Mouse (Mus musculus): ENCODE measurements at regions not wholly inside any gene's neighbourhood (a gene's known extent, or its start where the extent isn't known, plus 50 kb on each side); places are given as distances from the start of the nearest gene placed in this dataset.
A peak's percentile ranks its signal among the peaks of the same experiment; 100 is the strongest.

DNA sequence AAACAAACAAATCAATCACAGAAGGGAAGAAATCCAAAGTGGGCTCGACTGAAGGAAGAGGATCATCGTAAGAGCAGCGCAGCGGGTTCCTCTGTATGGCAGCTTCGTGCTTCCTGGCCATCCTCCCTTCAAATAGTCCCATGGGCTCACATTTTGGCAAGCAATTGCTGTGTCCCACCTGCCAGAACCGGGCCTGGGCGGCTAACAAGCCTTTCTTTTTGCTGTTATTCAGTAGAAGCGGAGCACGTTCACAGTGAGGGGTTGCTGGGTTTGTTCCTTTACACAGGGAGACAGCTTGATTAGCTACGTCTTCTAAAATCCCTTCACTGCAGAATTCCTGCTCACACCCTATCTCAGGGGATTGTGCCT lies 258.6 kb upstream of the Prok2 start:
- DNase-seq (ENCODE audit: low spot score), result no peak

GRCm38 (mm10) chr6:99984057-99984855 lies 258.1 kb upstream of the Prok2 start:
- DNase-seq (ENCODE audit: low spot score), result no peak

DNA sequence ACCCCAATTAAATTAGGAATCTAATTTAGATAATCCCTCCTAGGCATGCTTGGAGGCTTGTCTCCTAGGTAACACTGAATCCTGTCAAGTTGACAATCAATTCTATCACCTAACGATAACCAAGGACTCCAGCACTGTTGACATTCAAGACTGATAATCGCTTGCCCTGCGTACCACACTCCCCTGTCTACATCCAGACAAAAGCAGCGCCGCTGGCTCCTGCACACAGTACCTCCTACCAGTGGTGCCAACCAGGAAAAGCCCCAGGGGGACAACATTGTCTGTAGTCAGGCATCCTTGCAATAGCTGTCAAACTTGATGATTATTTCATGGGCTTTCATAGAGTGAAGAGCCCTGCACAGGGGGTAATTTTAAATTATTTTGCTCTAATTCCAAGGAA lies 253.4 kb upstream of the Prok2 start:
- DNase-seq (ENCODE audit: low spot score), result no peak

- no peak for DNase-seq (ENCODE audit: low spot score)
Observed at GRCm38 (mm10) chr6:99978164-99978746, 252.1 kb upstream of the Prok2 start.

DNA sequence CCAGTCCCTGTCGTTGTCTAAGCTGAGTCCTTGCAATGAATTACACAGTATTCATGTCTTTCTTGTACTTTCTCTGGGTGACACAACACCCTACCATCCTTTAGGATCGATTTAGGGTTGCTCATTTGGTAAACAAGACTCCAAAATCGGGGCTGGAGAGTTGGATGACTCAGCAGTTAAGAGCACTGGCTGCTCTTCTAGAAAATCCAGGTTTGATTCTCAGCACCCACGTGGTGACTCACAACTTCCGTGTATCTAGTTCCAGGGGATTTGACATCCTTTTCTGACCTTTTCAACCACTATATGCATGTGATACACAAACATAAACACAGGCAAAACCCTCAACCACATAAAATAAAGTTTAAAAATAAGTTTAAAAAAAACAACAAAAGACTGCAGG lies 250.0 kb upstream of the Prok2 start:
- no peak for DNase-seq (ENCODE audit: low spot score)

- no peak for DNase-seq (ENCODE audit: low spot score)
Observed at GRCm38 (mm10) chr6:99975486-99975885, 249.3 kb upstream of the Prok2 start.

DNA sequence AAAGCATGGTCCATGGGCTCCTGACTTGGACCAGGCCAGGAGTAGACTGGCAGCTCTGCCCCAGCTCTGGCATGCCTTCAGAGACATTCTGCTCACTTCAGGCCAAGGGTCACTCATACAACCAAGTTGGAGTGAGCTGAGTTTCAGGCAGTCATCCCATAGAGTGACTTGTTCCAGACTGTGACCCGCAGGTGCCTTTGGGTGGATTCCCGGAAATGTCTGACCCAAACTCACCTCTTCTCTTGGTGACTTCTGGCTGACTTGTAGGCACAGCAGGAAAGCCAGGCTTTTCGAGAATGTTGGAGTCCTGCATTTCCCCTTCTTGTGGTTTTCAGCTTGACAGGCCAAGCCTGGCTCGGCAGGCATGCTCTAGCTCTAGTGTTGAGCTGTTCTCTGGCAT lies 248.3 kb upstream of the Prok2 start:
- no peak for DNase-seq (ENCODE audit: low spot score)

- DNase-seq (ENCODE audit: low spot score), result peak; percentile 42
Observed at GRCm38 (mm10) chr6:99971376-99971775, 245.2 kb upstream of the Prok2 start.

DNA sequence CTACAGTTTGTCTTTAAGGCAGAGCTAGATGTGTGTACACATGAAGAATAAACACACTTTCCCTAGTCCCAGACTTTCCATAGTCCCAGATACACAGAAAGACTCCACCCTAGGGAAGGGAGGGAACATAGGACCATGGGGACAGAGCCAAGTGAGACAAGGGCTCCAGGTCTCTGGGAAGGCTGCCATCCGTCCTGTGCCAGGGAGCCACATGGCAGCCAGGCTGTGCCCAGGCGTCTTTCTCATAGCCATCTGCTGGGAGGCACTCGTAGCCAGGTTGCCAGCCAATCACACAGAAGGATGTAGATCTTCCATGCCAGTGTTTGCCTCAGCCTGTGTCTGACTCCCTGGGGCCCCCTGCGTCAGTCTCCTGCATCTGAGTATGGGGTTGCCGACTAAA lies 242.7 kb upstream of the Prok2 start:
- peak; percentile 87 for DNase-seq (ENCODE audit: low spot score)

DNA sequence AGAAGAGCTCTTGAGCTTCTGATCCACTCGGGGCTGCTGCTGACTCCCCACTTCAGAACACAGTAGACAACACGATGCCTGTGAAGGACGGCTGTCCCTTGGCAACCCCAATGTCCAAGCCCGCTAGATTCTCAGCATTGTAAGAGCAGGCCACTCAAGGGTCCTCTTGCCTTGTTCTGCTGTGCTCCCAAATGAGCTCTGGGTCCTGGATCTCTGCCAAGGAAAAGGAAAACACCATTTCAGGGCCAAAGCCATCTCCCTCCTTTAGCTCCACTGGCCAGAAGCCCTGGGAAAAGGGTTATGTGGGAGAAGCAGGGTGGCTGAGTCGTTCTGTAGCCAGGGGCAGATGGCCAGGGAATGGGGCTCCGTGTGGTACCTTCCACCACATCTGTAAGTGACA lies 241.3 kb upstream of the Prok2 start:
- DNase-seq (ENCODE audit: low spot score), result no peak

DNA sequence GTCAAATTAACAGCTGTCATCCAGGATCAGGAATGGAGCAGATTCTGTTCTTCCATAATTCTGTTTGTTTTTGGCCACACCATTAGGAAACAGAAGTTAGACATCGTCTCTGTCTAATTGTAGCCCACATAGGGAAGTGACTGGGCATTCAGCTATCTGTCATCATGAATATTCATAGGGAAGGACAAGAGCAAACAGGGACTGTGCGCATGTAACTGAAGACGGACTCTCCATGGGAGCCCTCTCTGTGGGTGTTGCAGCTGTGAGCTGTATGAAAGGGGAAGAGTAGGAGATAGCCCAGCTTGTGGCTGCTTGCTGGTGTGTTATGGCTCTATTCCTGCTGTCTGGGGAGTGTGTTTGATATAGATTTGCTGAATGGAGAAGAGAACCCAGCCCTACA lies 238.3 kb upstream of the Prok2 start:
- no peak for DNase-seq (ENCODE audit: low spot score)

GRCm38 (mm10) chr6:99964007-99964406 lies 237.8 kb upstream of the Prok2 start:
- no peak for DNase-seq (ENCODE audit: low spot score)

GRCm38 (mm10) chr6:99959371-99959770 lies 233.2 kb upstream of the Prok2 start:
- DNase-seq (ENCODE audit: low spot score), result no peak

GRCm38 (mm10) chr6:99954832-99955830 lies 228.9 kb upstream of the Prok2 start:
- no peak for DNase-seq (ENCODE audit: low spot score)

DNA sequence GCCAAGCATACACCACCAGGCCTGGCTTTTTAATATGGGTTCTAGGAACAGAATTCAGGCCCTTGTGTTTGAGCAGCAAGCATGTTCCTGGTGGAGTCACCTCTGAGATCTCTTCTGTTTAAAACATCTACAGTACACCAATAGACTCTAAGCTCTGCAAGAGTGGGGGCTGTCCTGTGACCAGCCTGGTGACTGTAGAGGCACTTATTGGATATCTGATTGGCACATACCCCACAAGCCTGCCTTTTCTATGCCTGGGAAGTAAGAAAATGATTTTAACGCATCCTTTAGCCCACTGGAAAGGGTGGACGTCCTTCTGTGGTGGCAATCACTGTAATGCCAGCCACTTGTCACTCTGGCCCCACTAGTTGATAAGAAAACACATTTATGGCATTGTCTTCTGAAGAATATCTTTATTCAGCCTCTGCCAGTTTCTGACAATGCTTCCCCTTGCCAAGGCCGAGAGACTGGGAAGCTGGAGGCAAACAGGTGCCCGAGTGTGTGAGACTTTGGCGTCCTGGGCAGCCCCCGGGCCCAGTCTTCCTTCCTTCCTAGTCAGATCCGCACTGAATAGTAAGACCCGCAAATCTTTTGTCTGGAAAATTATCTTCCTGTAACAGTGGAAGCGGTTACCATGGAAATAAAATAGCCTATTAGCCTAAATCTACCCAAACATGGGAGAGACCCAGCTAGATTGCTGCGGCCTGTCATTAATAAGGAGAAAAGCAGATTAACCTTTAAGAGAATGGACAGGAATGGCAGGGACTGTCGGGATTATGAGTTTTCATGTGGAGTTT lies 228.0 kb upstream of the Prok2 start:
- DNase-seq (ENCODE audit: low spot score), result no peak

GRCm38 (mm10) chr6:99950811-99951210 lies 224.6 kb upstream of the Prok2 start:
- no peak for DNase-seq (ENCODE audit: low spot score)

GRCm38 (mm10) chr6:99946917-99947316 lies 220.7 kb upstream of the Prok2 start:
- no peak for DNase-seq (ENCODE audit: low spot score)

GRCm38 (mm10) chr6:99946481-99946880 lies 220.3 kb upstream of the Prok2 start:
- DNase-seq (ENCODE audit: low spot score), result no peak

DNA sequence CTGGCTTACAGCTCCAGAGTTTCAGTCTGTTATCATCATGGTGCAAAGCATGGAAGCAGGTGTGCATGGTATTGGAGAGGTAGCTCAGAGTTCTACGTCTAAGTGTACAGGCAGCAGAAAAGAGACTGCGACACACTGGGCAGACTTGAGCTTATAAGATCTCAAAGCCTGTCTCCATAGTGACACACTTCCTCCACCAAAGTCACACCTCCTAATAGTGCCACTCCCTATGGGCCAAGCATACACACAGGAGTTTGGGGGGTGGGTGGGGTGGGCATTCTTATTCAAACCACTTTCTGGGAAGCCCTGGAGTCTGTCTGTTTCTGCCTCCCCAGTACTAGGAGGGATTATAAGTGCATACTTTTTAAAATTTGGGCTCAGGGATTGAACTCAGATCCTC lies 219.5 kb upstream of the Prok2 start:
- no peak for DNase-seq (ENCODE audit: low spot score)

GRCm38 (mm10) chr6:99942958-99943357 lies 216.8 kb upstream of the Prok2 start:
- no peak for DNase-seq (ENCODE audit: low spot score)

DNA sequence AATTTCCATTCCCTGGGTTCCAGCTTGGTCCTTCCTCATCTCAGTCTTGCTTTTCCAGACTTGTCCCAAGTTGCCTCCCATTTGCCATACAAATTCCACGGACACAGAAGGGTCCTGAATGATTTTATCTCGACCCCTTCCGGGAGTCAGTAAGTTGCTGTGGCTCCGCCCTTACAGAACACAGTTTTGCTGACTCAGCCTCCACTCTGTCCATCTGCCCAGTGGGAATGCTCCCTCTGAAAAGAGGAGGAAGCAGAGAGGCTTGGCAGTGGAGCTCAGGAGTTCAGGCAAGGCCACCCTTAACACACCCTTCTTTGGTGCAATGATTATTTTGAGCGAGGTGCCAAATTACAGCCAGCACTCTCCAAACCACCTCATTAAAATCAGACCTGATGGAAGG lies 213.9 kb upstream of the Prok2 start:
- DNase-seq (ENCODE audit: low spot score), result no peak

GRCm38 (mm10) chr6:99939382-99939781 lies 213.2 kb upstream of the Prok2 start:
- no peak for DNase-seq (ENCODE audit: low spot score)
